Mouse (Mus musculus) cerebellum, adult 2 months (tissue): ENCODE measurements at regions not wholly inside any gene's neighbourhood (a gene's known extent, or its start where the extent isn't known, plus 50 kb on each side); places are given as distances from the start of the nearest gene placed in this dataset.

ENCODE experiments used
- DNase-seq, 2 experiments: peaks; one replicate each; pipeline ENCODE4 v3.0.0; 2021
- H3K27ac ChIP-seq: fragments of 200-500 bp; 2 replicates; pipeline ENCODE4 v1.5.1; 2012; ENCODE audit warnings: low read length, control low read depth, inconsistent platforms; ENCODE audit not compliant: insufficient read depth
- H3K27me3 ChIP-seq: fragments of 200-500 bp; 2 replicates; pipeline ENCODE4 v1.6.1; 2012; ENCODE audit warnings: inconsistent platforms, mild to moderate bottlenecking, low read length, moderate library complexity; ENCODE audit not compliant: control insufficient read depth, insufficient read depth
- H3K4me1 ChIP-seq: fragments of 200-500 bp; 2 replicates; pipeline ENCODE4 v1.6.1; 2011; ENCODE audit warnings: low read length; ENCODE audit not compliant: control insufficient read depth, insufficient read depth
- H3K4me3 ChIP-seq: fragments of 200-500 bp; replicated peaks from 2 replicates; pipeline ENCODE3; 2011; ENCODE audit warnings: mild to moderate bottlenecking, low read depth, low read length, control low read depth; ENCODE audit not compliant: insufficient read depth
- CTCF ChIP-seq: fragments of 200-500 bp; IDR thresholded peaks from 2 replicates; pipeline ENCODE4 v1.5.1; 2011; ENCODE audit warnings: low read depth, mild to moderate bottlenecking, control low read depth, low read length, moderate library complexity, borderline replicate concordance; ENCODE audit not compliant: insufficient read depth
- POLR2A ChIP-seq: fragments of 200-500 bp; IDR thresholded peaks from 2 replicates; pipeline ENCODE4 v1.6.1; 2011; ENCODE audit warnings: low read length, control low read depth, borderline replicate concordance; ENCODE audit not compliant: insufficient read depth
- WGBS: fragments of 180-500 bp; shearing (Covaris S2); methylation state at CpG from one replicate; pipeline ENCODE4 v1.1.7; 2018; 5-methylcytosine and 5-hydroxymethylcytosine counted together

- Histone ChIP-seq H3K27ac (no peak overlapping the region), H3K27me3 (no peaks in the 10 kb centered on the region; the same call in 1 of the 2 replicates), H3K4me1 (no peaks in the 10 kb centered on the region), H3K4me3 (no peak overlapping the region)
- DNase-seq, result no peak
- TF ChIP-seq POLR2A (no peak), CTCF (no peak)
- 39% methylated on average over 10 of the region's 10 CpGs for WGBS
Observed at GRCm38 (mm10) chr13:55899501-55900189, 63.7 kb upstream of the Pitx1 start.

GRCm38 (mm10) chr13:55898999-55899398 lies 63.0 kb upstream of the Pitx1 start:
- TF ChIP-seq CTCF (no peak), POLR2A (no peak)
- 29% methylated on average over 8 of the region's 8 CpGs for WGBS
- no peak overlapping the region for H3K27ac ChIP-seq
- H3K4me3 ChIP-seq, result no peak overlapping the region
- H3K27me3 ChIP-seq, result no peaks in the 10 kb centered on the region; the same call in 1 of the 2 replicates
- no peaks in the 10 kb centered on the region for H3K4me1 ChIP-seq
- no peak for DNase-seq

- H3K27me3 ChIP-seq, result no peaks in the 10 kb centered on the region; the same call in 1 of the 2 replicates
- no peak overlapping the region for H3K27ac ChIP-seq
- no peak for TF ChIP-seq POLR2A
- TF ChIP-seq CTCF, result no peak
- WGBS, result 34% methylated on average over 17 of the region's 17 CpGs
- H3K4me3 ChIP-seq, result no peak overlapping the region
- no peak for DNase-seq
- no peaks in the 10 kb centered on the region for H3K4me1 ChIP-seq
Observed at GRCm38 (mm10) chr13:55898257-55898950, 62.4 kb upstream of the Pitx1 start.

GRCm38 (mm10) chr13:55895505-55895904 lies 59.5 kb upstream of the Pitx1 start:
- H3K27ac ChIP-seq, result no peak overlapping the region
- DNase-seq, result no peak
- H3K4me3 ChIP-seq, result no peak overlapping the region
- 95% methylated on average over 5 of the region's 5 CpGs for WGBS
- TF ChIP-seq CTCF, result no peak
- TF ChIP-seq POLR2A, result no peak
- H3K27me3 ChIP-seq, result no peaks in the 10 kb centered on the region; the same call in 1 of the 2 replicates
- no peaks in the 10 kb centered on the region for H3K4me1 ChIP-seq

- Histone ChIP-seq H3K27ac (no peak overlapping the region), H3K27me3 (no peaks in the 10 kb centered on the region), H3K4me3 (no peak overlapping the region), H3K4me1 (no peaks in the 10 kb centered on the region)
- no peak for TF ChIP-seq POLR2A
- TF ChIP-seq CTCF, result no peak
- no peak for DNase-seq
- 30% methylated on average over 25 of the region's 25 CpGs for WGBS
Observed at GRCm38 (mm10) chr13:55893154-55894018, 57.4 kb upstream of the Pitx1 start.

GRCm38 (mm10) chr13:55892250-55892649 lies 56.3 kb upstream of the Pitx1 start:
- TF ChIP-seq POLR2A (no peak), CTCF (no peak)
- Histone ChIP-seq H3K4me1 (no peaks in the 10 kb centered on the region), H3K27me3 (no peaks in the 10 kb centered on the region), H3K27ac (no peak overlapping the region), H3K4me3 (no peak overlapping the region)
- WGBS, result 95% methylated on average over 3 of the region's 3 CpGs
- DNase-seq, result no peak

- Histone ChIP-seq H3K4me1 (no peaks in the 10 kb centered on the region), H3K4me3 (no peak overlapping the region), H3K27ac (no peak overlapping the region), H3K27me3 (no peaks in the 10 kb centered on the region)
- no peak for DNase-seq
- 57% methylated on average over 13 of the region's 13 CpGs for WGBS
- no peak for TF ChIP-seq POLR2A
- TF ChIP-seq CTCF, result no peak
Observed at GRCm38 (mm10) chr13:55887099-55887736, 51.2 kb upstream of the Pitx1 start.
